Mouse (Mus musculus): Measurements from ENCODE around the gene Pbrm1. TPM values are rescaled to one million over a fixed set of nuclear protein-coding genes. Genes with fewer than 3 reads are reported as not detected.

The Pbrm1 gene
- total RNA-seq, 2 experiments from 2014 or later: 50.7 to 53.6 TPM

- no peak for DNase-seq (ENCODE audit: low spot score in 2 of 2)
- intact Hi-C loops (cut with DNase I): loop anchor here (5.0 kb wide), 1 partner anchor 68 kb away; no protein-coding TSS in a partner anchor
These were observed 110.6 kb downstream of the Pbrm1 start for GRCm38 (mm10) chr14:31129326-31130235.

- peak; percentile 62 to 75 for DNase-seq (ENCODE audit: low spot score in 2 of 2)
- intact Hi-C loops (cut with DNase I): loop anchor here (5.0 kb wide), 1 partner anchor 67 kb away; no protein-coding TSS in a partner anchor
These were observed 111.6 kb downstream of the Pbrm1 start, which contains the start of gene Nt5dc2 for GRCm38 (mm10) chr14:31130236-31131220. TSS of gene Nt5dc2 (plus strand) at chr14:31131053.

DNA sequence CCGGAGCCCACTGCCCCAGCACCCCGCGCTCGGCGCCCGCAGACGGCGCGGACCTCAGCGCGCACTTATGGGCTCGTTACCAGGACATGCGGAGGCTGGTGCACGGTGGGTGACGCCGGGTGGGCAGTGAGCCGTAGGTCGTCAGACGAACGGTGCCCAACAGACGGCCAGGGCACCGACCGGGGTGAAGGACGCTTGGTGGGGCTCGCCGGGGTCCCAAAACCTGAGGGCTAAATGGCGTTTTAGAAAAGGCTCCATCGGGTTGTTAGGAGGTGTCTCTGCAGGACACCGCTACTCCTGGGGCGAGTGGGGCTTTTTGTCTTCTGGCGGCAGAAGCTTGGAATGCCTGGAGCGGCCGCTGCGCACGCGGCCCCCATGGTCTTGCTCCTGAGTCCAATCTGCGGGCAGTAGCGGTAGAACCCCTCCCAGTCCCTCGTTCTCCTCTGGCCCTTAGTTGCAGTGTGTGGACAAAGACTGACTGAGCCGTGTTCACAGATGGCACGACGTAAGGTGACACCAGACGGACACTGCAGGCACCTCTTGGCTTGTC is 112.4 kb downstream of the Pbrm1 start:
- intact Hi-C loops (cut with DNase I): loop anchor here (5.0 kb wide), 1 partner anchor 66 kb away; no protein-coding TSS in a partner anchor
- DNase-seq (ENCODE audit: low spot score in 2 of 2): no peak

DNA sequence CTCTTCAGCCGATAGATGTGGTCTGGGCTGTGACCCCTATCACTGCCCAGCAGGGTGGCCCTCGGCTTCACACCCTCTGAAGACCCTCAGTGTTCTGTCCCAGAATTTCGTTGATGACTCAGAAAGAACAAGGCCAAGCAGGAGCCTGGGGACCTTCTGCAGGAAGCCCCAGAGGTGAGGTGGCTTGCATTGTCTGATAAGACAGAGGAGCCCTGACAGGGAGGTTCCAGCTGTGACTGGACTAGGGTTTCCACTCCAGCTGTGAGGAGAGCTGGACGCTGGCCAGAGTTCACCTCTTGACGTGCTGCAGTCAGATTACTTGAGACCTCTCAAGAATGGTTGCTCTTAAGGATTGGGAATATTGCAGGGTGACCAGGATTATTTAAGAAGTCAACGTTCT is 113.1 kb downstream of the Pbrm1 start:
- intact Hi-C loops (cut with DNase I): loop anchor here (5.0 kb wide), 1 partner anchor 65 kb away; no protein-coding TSS in a partner anchor
- DNase-seq (ENCODE audit: low spot score in 2 of 2): no peak

- DNase-seq (ENCODE audit: low spot score in 2 of 2): no peak
- intact Hi-C loops (cut with DNase I): loop anchor here (5.0 kb wide), 1 partner anchor 65 kb away; no protein-coding TSS in a partner anchor
These were observed 113.6 kb downstream of the Pbrm1 start for GRCm38 (mm10) chr14:31132491-31132975.

- intact Hi-C loops (cut with DNase I): loop anchor here (5.0 kb wide), 1 partner anchor 64 kb away; no protein-coding TSS in a partner anchor
- DNase-seq (ENCODE audit: low spot score in 2 of 2): peak; percentile 20 to 33
These were observed 114.2 kb downstream of the Pbrm1 start for GRCm38 (mm10) chr14:31133023-31133665.

DNA sequence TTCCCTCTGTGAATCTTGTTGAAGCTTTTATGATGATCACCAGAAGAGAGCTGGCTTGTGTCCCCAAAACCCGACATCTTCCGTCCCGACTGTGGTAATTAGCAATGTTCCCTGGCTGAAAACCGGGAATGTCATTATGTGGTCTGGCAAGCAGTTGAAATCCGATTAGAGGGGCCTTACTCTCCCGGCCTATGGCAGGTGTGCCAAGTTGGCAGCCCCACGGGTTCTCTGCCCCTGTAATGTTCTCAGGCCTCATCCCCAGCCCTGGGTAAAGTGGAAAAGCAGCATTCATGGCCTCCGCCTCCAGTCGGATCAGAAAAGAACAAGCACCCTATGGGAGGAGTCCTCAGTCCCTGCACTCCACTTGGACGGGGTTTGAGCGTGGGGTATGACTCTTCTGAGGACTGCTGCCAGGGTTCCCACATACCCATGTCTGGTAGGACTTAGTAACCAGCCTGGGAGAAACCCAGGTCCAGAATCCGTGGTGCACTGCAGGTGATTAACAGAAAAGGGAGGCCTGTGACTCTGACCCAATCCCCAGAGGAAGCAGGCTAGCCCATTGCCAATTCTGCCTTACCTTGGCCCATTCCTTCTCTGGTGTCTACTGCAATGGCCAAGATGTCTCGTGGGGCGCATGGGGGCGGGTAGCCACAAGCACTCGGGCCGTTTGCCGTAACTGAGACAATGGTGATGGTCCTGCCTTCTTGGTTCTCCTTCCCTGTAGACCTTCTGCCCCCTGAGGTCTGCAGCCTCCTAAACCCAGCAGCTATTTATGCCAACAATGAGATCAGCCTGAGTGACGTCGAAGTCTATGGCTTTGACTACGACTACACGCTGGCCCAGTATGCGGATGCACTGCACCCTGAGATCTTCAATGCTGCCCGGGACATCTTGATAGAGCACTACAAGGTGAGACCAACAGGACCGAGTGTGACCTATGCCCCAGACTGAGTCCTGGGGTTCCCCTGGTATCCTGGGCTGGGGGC is 115.4 kb downstream of the Pbrm1 start:
- intact Hi-C loops (cut with DNase I): loop anchor here (5.0 kb wide), 1 partner anchor 63 kb away; no protein-coding TSS in a partner anchor
- DNase-seq (ENCODE audit: low spot score in 2 of 2): peak in 1 of 2 experiments; percentile 28

- intact Hi-C loops (cut with DNase I): no loop called here
- no peak for DNase-seq (ENCODE audit: low spot score in 2 of 2)
These were observed 116.8 kb downstream of the Pbrm1 start for GRCm38 (mm10) chr14:31135495-31136410.

- intact Hi-C loops (cut with DNase I): no loop called here
- no peak for DNase-seq (ENCODE audit: low spot score in 2 of 2)
These were observed 117.7 kb downstream of the Pbrm1 start for GRCm38 (mm10) chr14:31136411-31137280.

DNA sequence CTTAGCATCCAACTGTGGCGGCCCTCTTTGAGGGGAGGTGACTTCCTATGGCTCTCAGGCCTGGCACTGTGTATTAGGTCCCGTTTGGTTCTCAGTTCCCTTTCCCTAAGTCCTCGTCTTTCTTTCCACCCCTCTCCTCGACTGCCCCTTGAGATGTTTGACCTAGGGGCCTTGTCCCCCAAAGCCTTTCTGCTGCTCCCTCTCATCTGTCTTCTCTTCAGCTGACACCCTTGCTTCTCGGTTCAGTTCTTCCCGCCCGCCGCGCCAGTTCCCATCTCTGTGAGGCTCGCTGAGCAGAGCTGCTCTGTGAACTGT is 118.3 kb downstream of the Pbrm1 start:
- no peak for DNase-seq (ENCODE audit: low spot score in 2 of 2)
- intact Hi-C loops (cut with DNase I): no loop called here

GRCm38 (mm10) chr14:31137791-31138190 is 118.9 kb downstream of the Pbrm1 start:
- intact Hi-C loops (cut with DNase I): no loop called here
- no peak for DNase-seq (ENCODE audit: low spot score in 2 of 2)

GRCm38 (mm10) chr14:31138219-31138896 is 119.4 kb downstream of the Pbrm1 start:
- intact Hi-C loops (cut with DNase I): no loop called here
- DNase-seq (ENCODE audit: low spot score in 2 of 2): no peak

- intact Hi-C loops (cut with DNase I): no loop called here
- no peak for DNase-seq (ENCODE audit: low spot score in 2 of 2)
These were observed 120.0 kb downstream of the Pbrm1 start for GRCm38 (mm10) chr14:31138897-31139429.

DNA sequence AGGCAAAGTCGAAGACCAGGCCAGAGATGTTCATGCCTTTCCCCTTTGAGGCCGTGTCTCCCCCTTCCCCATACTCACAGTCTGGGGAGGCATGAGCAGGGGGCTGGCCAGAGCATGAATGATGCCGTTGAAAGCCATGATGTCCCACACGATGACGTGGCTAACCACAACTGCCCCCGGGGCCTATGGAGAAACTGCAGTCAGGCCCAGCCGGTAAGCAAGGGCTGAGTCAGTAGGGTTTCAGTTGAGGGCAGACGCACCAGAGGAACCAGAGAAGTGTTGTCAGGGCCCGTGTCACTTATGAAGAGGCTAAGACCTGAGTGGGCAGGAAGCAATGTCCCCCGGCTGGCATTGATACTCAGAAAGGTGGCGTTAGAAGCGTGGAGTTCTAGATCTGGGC is 120.7 kb downstream of the Pbrm1 start:
- no peak for DNase-seq (ENCODE audit: low spot score in 2 of 2)
- intact Hi-C loops (cut with DNase I): no loop called here

DNA sequence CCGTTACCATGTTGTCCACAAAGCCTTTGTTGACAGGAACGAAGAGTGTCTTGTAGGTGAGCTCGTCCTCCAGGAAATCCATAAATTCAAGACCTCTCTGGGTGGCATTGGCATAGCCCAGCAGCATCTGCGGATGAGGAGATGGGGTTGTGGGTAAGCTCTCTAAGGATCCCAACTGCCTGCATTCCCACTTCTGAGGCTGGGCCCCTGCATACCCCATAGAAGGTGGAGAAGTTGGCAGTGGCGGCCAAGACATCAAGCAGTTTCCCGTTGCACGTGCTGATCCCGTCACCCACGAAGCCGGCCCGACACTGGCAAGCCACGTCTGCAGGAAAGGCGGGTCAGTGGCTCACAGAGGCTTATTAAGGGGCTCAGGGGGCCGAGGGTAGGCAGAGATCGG is 121.2 kb downstream of the Pbrm1 start:
- intact Hi-C loops (cut with DNase I): no loop called here
- DNase-seq (ENCODE audit: low spot score in 2 of 2): no peak

All from left cerebral cortex, postnatal 14 days (tissue).